Mouse (Mus musculus) cerebellum, adult 8-10 months (tissue): ENCODE measurements around the gene Cldn10.
"Not testable (repeated sequence)": the region's sequence is repeated elsewhere in the genome, so short reads cannot be mapped to it uniquely, and the experiment has no call there.

Experiments used
- DNase-seq: peaks from one replicate; pipeline ENCODE4 v3.0.0; 2022

The Cldn10 gene

GRCm38 (mm10) chr14:118787621-118788020, at the start of gene Cldn10:
Cldn10 (plus strand) TSS chr14:118787908.
- no peak for DNase-seq

GRCm38 (mm10) chr14:118741780-118742179, 45.9 kb upstream of the Cldn10 start:
- DNase-seq = no peak

GRCm38 (mm10) chr14:118742862-118743261, 44.8 kb upstream of the Cldn10 start:
- DNase-seq = no peak

- DNase-seq = no peak
These were observed 38.6 kb upstream of the Cldn10 start for GRCm38 (mm10) chr14:118749068-118749467.

GRCm38 (mm10) chr14:118749715-118750114, 38.0 kb upstream of the Cldn10 start:
- DNase-seq = no peak

GRCm38 (mm10) chr14:118750505-118751192, 37.1 kb upstream of the Cldn10 start:
- no peak for DNase-seq

GRCm38 (mm10) chr14:118751193-118751753, 36.4 kb upstream of the Cldn10 start:
- DNase-seq = no peak

- DNase-seq = no peak
These were observed 31.7 kb upstream of the Cldn10 start for GRCm38 (mm10) chr14:118756015-118756414.

GRCm38 (mm10) chr14:118756566-118756965, 31.1 kb upstream of the Cldn10 start:
- DNase-seq = no peak

- DNase-seq = not testable (repeated sequence)
These were observed 24.3 kb upstream of the Cldn10 start for GRCm38 (mm10) chr14:118763362-118763761.

- no peak for DNase-seq
These were observed 23.7 kb upstream of the Cldn10 start for GRCm38 (mm10) chr14:118763917-118764495.

- no peak for DNase-seq
These were observed 22.4 kb upstream of the Cldn10 start for GRCm38 (mm10) chr14:118765306-118765705.

GRCm38 (mm10) chr14:118765951-118766350, 21.8 kb upstream of the Cldn10 start:
- DNase-seq = no peak

GRCm38 (mm10) chr14:118766368-118766767, 21.3 kb upstream of the Cldn10 start:
- no peak for DNase-seq

- peak; percentile 74 for DNase-seq
These were observed 19.9 kb upstream of the Cldn10 start for GRCm38 (mm10) chr14:118767673-118768353.

- DNase-seq = no peak
These were observed 19.4 kb upstream of the Cldn10 start for GRCm38 (mm10) chr14:118768354-118768713.

- no peak for DNase-seq
These were observed 14.0 kb upstream of the Cldn10 start for GRCm38 (mm10) chr14:118773668-118774067.

- no peak for DNase-seq
These were observed 12.9 kb upstream of the Cldn10 start for GRCm38 (mm10) chr14:118774507-118775428.

GRCm38 (mm10) chr14:118775554-118775953, 12.2 kb upstream of the Cldn10 start:
- no peak for DNase-seq

- DNase-seq = no peak
These were observed 11.3 kb upstream of the Cldn10 start for GRCm38 (mm10) chr14:118776372-118776771.

- no peak for DNase-seq
These were observed 10.2 kb upstream of the Cldn10 start for GRCm38 (mm10) chr14:118777478-118777877.

- no peak for DNase-seq
These were observed 6.1 kb upstream of the Cldn10 start for GRCm38 (mm10) chr14:118781601-118782000.

GRCm38 (mm10) chr14:118782241-118782640, 5.5 kb upstream of the Cldn10 start:
- no peak for DNase-seq
